Mouse (Mus musculus) hindlimb bud, embryonic 11.5 days (tissue): Measurements from ENCODE around the gene Atf7ip.
"Not testable (repeated sequence)": the region's sequence is repeated elsewhere in the genome, so short reads cannot be mapped to it uniquely, and the experiment has no call there.

ENCODE experiments used
- DNase-seq: peaks from one replicate; pipeline ENCODE4 v3.0.0-alpha.2; 2012; ENCODE audit warnings: low read depth, low spot score; ENCODE audit errors: extremely low spot score

Gene Atf7ip

GRCm38 (mm10) chr6:136505867-136506266, at the start of gene Atf7ip:
Atf7ip (plus strand) TSS chr6:136506167.
- DNase-seq = not testable (repeated sequence)

GRCm38 (mm10) chr6:136456302-136456701, 49.7 kb upstream of the Atf7ip start:
- no peak for DNase-seq

DNA sequence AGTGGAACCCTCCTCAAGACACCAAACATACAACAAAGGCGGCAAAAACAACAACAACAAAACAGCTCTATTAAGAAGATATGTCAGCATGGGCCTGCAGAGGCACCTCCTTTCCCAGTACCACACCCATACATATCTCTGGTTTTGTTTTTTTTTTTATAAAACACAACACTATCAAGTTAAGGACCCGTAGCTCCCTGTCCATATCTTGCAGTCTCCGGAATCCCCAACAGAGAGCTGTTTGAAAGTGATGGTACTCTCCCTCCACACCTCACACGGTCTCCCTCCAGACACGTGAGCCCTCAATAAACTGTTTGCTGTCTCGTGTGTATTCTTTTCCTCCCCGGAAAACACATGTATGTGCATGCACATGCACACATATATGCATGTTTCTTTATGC, 46.8 kb upstream of the Atf7ip start:
- no peak for DNase-seq

DNA sequence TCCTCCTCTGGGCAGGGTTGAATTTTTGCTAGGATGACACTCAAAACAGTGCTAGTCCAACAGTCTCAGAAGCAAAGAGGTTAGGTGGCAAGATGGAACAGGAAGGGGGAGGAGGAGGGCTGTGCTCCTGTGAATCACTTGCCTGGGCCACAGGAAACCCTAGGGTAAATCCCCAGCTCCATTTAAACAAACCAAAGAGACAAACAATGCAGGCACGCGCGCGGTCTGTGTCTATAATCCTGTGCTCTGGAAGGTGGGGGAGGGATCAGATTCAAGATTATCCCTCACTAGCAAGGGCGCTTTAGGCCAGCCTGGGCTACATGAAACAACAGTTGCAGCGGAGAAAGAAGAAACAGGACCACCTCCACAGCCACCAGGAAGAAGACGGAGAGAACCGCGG, 42.5 kb upstream of the Atf7ip start:
- DNase-seq = no peak

DNA sequence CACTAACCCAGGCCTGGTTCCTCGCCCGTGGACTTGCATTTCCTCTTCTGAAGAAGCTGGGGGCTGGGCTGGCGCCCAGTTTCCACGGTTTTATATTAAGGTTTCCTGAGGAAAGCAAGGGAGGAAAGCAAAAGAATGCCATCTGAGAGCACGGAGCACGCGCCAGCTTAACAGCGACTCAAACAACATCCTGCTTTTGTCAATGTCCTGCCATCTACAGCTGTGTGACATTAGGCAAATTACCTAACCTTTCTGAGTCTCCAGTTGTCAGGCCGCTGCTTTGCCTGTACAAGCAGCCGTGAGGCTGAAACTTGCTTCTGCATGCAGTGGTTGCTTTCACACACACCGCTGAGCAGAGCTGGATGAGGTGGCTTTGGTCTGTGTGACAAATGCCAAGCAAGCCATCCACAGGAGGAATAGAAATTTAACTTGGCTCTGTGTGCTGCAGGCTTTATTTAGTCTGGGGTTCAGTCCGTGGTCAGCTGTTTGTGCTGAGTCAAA, 41.8 kb upstream of the Atf7ip start:
- no peak for DNase-seq

- DNase-seq = no peak
These were observed 40.9 kb upstream of the Atf7ip start for GRCm38 (mm10) chr6:136465021-136465420.

DNA sequence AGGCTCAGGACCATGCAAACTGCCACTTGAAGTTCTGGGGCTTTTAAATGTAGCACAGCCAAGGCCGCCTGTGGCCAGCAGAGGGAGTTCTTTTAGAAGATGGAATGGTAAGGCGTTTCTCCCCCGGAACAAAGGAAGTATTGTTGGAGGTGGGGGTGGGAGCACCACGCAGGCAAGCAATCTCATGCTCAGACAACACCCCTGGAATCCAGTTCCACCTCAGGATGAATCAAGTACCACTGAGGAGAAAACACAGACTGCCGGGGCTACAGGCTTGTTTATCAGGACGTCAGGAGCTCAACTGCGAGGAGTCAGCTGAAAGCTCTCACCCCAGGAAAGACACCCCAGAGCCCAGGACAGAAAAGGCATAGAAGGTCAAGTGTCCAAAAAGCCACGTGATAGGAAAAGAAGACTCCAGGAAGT, 40.0 kb upstream of the Atf7ip start:
- DNase-seq = no peak

DNA sequence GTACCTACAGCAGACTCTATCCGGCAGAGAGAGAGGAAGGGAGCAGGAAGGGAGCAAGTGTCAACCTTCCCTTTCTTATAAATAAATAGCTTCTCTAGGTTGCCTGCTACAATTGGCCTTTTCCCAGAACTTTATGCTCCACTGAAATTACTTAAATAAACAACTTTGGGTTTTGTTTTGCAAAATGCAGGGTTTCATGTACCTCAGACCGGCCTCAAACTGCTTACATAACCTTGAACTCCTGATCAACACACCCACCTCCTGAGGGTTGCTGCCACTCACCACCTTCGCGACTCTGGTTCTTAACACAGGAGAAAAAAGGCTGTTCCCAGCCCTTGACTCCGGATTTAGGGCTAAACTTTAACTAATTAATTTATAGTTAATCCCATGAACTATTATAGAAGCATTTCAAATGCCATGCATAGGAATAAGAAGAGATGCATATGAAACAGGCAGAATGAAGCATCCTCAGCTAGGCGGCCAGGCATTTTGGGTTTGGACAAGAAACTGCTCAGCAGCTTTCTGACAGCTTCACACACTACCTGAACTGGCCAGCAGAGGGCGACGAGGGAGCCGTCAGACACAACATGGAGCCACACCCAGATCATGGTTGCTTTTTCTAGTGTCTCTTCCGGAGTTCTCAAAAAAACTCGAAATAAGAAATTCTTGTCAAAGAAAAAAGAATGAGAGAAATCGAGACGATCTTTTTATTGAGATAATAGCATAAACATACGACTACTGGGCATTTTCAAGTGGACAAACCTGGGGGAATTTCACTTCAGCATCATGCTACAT, 38.8 kb upstream of the Atf7ip start:
- no peak for DNase-seq

DNA sequence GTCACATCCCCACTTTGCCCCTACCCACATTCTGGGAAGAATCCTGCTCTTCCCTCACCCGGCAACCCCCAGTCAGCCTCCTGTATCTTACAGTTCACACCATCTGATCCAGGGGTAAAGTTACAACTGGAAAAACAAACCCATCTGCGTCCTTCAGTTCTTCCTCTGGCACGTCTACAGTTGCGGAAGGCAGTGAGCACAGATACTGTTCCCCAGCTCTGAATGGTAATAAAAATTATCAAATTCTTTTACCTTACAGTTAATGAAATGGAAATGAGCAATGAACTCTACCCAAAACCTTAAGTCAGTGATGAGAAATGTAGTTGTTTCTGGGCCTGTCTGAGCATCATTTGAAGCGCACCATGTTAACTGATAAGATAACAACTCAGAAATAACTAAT, 38.1 kb upstream of the Atf7ip start:
- no peak for DNase-seq

DNA sequence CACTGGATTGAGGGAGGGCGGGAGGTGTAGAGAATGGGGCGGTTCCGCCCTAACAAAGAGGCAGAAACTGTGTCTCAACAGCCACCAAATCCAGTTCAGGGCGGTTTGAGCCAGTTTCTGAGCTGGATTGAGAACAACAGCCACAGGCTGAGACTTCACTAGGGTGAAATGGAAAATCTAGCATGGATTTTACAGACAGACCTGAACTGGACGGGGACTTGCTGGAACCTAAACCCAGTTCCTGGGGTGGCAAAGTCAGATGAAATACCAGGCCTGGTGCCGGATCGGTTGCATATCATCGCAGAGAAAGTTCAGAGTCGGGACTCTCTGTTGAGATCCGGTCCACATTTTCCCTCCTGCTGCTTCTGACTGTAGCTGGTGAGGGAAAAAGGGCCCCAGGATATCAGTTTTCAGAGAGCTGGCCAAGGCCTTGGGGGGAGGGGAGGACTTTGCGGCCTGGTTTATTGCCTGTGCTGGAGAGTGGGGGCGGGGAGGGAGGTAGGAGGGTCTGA, 37.5 kb upstream of the Atf7ip start:
- peak; percentile 97 for DNase-seq

DNA sequence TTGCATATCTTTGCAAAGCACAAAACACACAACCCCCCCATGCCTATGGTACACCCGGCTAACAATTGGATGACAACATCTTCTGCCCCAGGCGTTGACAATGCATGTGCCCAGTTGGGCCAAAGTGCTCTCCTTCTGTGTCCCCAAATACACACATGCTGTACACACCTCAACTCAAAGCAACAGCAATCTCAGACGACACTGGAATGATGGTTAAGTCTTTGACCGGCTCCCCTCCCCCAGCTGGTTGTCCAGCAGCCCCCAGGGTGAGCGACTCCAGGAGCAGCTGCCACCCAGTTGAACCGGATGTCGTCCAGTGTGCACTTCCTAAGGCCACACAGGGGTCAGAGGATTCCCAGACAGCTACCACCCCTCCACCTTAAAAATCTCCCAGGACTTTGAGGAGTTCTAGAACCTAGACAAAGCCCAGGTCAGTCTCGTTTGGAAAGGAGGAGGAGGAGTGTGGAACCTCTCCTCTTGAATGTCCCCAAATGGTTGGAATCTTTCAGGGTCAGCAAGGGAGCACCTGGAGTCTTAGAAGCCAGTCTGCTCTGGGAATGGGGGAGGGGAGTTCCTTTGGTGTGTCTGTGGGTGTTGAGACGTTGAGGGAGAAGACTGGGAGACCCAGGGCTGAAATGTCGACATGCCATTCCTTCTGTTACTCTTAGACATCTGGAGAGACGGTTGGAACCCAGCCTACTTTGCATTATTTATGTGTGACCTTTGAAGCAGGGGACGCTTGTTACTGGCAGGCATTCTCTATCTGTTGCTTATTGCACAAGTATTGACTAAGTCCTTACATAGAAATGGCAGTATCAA, 36.8 kb upstream of the Atf7ip start:
- no peak for DNase-seq

DNA sequence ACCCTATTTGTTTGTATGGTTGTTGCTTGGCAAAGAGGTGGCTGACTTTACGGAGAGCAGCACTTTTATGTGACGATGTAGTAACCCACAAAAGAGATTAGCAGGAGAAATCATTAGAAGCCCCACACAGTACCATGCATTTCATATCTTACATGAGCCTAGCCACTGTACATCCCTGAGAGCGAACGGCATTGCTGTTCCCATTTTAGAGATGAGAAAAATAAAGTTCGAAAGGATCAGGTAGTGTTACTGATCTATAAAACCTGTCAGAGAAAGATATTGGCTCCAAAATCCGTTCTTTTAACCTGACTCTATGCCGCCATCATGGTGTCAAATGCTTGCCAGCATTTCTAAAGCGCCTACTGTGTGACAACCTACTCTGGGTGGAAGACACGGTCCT, 36.2 kb upstream of the Atf7ip start:
- no peak for DNase-seq

GRCm38 (mm10) chr6:136470321-136471230, 35.4 kb upstream of the Atf7ip start:
- DNase-seq = peak; percentile 78

GRCm38 (mm10) chr6:136471601-136472000, 34.4 kb upstream of the Atf7ip start:
- DNase-seq = no peak

DNA sequence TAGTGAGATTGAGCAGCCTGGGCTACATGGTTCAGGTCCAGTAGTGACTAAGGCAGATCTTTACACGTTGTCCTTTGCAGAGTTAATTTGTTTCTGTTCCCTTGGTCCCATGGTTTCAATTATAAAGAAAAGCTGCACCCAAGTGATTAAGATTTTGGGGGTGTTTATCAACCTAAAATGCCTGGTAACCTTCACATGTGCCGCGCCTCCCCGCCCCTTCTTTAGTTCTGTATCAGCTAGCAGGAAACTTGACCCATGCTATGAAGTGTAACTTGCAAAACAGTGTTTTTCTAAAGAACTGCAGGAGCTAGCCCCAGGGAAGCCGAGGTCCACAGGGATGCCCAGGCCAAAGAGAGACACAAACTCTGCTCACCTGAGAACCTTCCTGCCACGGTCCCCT, 33.2 kb upstream of the Atf7ip start:
- no peak for DNase-seq

DNA sequence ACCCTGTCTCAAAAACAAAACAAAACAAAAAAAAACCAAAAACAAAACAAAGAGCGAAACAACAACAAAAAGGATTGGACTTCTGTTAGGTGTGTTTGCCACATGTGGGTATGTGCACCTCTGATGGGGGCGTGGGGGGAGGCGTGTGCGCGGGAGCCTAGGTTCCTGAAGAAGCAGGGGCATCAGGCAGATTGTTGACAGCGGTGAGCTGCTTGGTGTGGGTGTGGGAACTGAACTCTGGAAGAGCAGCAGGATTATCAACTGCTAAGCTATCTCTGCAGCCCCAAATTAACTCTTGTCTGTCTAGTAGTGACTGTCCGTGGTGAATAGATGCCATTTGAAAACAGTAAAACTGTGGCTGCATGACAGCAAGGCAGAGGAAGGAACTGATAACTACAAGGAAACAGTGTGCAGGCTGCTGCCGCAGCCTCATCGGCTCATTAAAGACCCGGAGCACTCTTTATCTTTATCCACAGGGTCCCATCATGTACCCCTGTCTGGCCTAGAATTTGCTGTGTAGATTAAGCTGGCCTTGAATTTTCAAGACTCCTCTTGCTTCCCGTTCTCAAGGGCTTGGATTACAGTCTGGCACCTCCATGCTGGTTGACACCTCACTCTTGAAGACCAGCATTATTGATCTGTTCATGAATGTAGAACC, 32.4 kb upstream of the Atf7ip start:
- no peak for DNase-seq

- DNase-seq = no peak
These were observed 30.7 kb upstream of the Atf7ip start for GRCm38 (mm10) chr6:136475171-136475860.

DNA sequence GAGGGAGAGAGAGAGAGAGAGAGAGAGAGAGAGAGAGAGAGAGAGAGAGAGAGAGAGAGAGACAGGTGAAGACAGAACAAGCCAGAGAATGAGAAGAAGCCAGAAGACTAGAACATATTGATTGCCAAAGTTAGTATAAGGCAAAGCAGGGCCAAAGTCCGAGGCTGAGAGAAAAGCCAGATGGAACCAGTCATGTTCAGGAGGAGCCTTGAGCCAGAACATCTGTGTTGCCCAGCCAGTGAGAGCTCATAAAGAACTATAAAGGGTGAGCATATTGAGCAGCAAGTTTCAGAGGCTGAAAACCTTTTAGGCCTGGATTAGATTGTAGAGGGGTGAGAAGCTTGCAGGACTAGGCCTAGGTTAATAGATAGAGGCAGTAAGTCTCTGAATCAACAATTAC, 28.1 kb upstream of the Atf7ip start:
- no peak for DNase-seq

DNA sequence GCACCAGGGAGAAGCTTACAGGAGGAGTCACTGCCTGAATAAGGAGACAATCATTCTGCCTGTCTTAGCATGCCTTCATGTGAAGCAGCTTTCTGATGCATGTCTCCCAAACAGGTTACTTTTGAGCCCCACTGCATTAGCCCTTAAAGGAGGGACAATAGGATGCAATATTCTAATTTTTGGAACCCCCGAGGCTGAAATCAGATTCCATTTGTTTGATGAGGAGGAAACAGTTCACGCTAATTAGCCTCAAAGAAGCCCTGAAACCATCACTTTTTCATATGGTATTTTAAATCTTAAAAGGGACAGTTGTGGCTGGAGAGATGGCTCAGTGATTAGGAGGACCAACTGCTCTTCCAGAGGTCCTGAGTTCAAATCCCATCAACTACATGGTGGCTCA, 22.4 kb upstream of the Atf7ip start:
- DNase-seq = no peak

- DNase-seq = no peak
These were observed 21.9 kb upstream of the Atf7ip start for GRCm38 (mm10) chr6:136484093-136484492.
